Mouse (Mus musculus): Measurements from ENCODE around the gene Zc2hc1b. TPM values are rescaled to one million over a fixed set of nuclear protein-coding genes. Genes with fewer than 3 reads are reported as not detected.
"Not testable (repeated sequence)": the region's sequence is repeated elsewhere in the genome, so short reads cannot be mapped to it uniquely, and the experiment has no call there.

The Zc2hc1b gene
- polyA plus RNA-seq, 1 experiment, result not detected

DNA sequence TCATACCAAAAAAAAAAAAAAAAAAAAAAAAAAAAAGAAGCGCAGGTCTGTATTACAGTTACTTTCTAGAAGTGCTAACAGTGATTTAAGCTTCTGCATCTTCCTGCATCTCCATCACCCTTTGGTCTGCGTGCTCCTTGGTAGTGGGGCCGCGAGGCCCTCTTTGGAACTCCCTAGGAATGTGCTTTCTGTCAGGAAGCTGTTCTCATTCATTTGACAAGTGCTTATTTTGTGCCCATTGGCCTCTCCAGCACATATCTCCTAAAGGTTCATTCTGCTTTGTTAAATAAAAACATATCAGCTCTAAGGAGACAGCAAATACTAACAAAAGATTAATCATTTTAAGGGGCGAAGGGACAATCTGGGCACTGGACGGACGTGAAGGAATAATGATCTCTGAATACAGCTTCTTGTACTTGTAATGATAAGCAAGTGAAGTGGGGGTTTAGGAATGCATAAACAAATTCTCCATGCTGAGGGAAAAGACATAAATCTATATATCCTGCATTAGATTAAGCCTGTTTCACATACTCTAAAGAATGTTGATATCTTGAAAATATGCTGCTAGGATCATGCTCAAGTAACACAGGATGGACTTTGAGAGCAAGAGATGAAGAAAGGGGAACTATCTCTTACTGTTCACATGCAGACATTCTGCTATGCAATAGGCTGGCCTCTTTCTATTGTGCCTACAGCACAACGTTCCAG lies 32.3 kb upstream of the Zc2hc1b start:
- 80% methylated on average over 8 of the region's 8 CpGs for WGBS

DNA sequence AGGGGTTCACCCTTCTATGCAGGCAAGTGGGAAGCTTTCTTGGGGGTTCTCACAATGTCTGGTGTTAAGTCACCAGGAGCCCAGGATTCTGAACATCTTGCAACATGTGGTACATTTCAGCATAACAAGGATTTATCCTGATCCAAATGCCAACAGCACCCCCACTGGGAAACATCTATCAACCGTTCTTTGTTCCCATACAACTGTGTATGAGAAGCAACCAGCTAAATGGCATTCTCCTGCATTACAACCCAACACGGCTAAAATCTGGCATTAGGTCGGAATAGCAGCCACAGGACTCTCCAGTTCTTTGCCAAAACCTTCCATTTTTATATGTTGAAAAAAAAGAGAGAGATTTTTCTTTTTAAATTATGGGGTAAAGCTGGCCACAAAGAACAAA lies 31.7 kb upstream of the Zc2hc1b start:
- H3K4me1 ChIP-seq (ENCODE audit: control insufficient read depth, insufficient read depth, low read length), result no peaks in the 10 kb centered on the region
- no peak for DNase-seq
- H3K27ac ChIP-seq (ENCODE audit: insufficient read depth, low read depth, low read length), result no peak overlapping the region
- no peak for TF ChIP-seq POLR2A (IDR thresholded peaks at IDR 0.05; ENCODE audit: low read depth, low read length)
- TF ChIP-seq CTCF (conservative IDR thresholded peaks at IDR 0.05; ENCODE audit: insufficient read depth, insufficient read length, low read depth, low read length), result no peak
- 83% methylated on average over 3 of the region's 3 CpGs for WGBS
- no peak overlapping the region for H3K4me3 ChIP-seq (ENCODE audit: insufficient read depth, low read depth, low read length)
- H3K27me3 ChIP-seq (replicated peaks; ENCODE audit: control insufficient read depth, insufficient read depth, low read length), result no peaks in the 10 kb centered on the region
- H3K36me3 ChIP-seq (ENCODE audit: control insufficient read depth, insufficient read depth, low read length), result no peaks in the 10 kb centered on the region

More for the DNA sequence above, 32.3 kb upstream of the Zc2hc1b start:
- Histone ChIP-seq H3K36me3 (ENCODE audit: control insufficient read depth, insufficient read depth, low read length) (no peaks in the 10 kb centered on the region), H3K4me3 (ENCODE audit: insufficient read depth, low read depth, low read length) (no peak overlapping the region), H3K27ac (ENCODE audit: insufficient read depth, low read depth, low read length) (no peak overlapping the region), H3K27me3 (replicated peaks; ENCODE audit: control insufficient read depth, insufficient read depth, low read length) (no peaks in the 10 kb centered on the region), H3K4me1 (ENCODE audit: control insufficient read depth, insufficient read depth, low read length) (no peaks in the 10 kb centered on the region)
- DNase-seq, result no peak
- no peak for TF ChIP-seq CTCF (conservative IDR thresholded peaks at IDR 0.05; ENCODE audit: insufficient read depth, insufficient read length, low read depth, low read length)
- TF ChIP-seq POLR2A (IDR thresholded peaks at IDR 0.05; ENCODE audit: low read depth, low read length), result no peak

DNA sequence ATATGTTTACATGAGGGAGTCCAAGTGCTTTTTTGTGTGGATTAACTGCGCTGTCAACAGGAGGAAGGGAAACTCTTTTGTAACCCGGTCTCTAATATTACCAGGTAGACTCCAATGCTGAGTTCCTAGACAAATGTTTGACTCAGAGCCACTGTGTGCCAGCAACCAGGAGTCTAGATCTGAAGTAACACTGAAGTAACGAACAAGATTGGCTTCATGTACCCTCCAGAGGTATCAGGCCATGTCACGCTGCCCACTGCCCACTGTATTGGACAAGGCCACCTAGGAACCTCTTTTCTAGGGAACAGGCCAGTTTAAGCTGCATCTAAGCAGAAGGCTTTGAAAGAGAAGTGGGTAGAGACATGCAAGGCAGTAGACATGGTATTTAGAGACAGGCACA lies 31.2 kb upstream of the Zc2hc1b start:
- no peak overlapping the region for H3K4me3 ChIP-seq (ENCODE audit: insufficient read depth, low read depth, low read length)
- no peak for DNase-seq
- no peaks in the 10 kb centered on the region for H3K27me3 ChIP-seq (replicated peaks; ENCODE audit: control insufficient read depth, insufficient read depth, low read length)
- no peaks in the 10 kb centered on the region for H3K36me3 ChIP-seq (ENCODE audit: control insufficient read depth, insufficient read depth, low read length)
- WGBS, result 96% methylated on average over 4 of the region's 4 CpGs
- no peak for TF ChIP-seq CTCF (conservative IDR thresholded peaks at IDR 0.05; ENCODE audit: insufficient read depth, insufficient read length, low read depth, low read length)
- TF ChIP-seq POLR2A (IDR thresholded peaks at IDR 0.05; ENCODE audit: low read depth, low read length), result no peak
- H3K4me1 ChIP-seq (ENCODE audit: control insufficient read depth, insufficient read depth, low read length), result no peaks in the 10 kb centered on the region
- no peak overlapping the region for H3K27ac ChIP-seq (ENCODE audit: insufficient read depth, low read depth, low read length)

DNA sequence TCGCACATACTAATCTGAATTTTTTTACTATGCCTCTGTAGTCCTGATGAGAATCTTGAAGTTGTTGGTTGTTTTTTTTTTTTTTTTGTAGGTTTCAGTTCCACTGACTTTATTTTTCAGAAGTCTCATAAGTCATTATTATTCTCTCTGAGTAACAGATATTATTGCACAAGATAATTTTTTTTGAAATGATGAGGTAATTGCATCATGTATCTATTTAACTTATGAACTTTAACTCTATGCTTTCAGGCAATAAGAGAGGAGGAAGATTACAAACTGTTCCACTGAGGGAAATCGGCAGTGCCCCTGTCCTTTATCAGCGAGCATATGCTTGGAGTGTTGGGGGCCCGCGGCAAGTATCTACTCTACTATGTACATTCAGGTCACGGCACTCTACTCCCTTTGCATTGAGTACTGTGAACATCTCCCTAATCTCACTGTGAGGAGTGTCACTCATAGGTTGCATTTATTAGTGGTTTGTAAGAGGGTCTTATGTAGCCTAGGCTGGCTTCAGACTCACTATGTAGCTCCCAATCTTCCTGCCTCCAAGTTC lies 24.0 kb upstream of the Zc2hc1b start:
- no peak for DNase-seq
- 97% methylated on average over 6 of the region's 6 CpGs for WGBS

DNA sequence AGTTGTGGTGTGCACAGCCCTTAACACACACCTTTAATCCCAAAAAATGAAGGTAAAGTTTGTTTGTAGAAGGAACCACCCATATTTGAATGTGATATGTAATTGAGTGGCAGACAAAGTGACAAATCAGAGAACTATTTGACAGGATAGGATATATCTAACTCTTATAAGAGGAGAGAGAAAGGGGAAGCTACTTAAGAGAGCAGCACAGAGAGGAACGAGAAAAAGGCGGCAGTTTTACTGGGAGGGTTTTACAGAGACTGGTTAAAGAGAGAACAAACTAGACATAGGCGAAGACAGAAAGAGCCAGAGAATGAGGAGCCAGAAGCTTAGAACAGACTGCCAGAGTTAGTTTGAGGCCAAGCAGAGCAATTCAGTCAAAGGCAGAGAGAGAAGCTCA lies 23.0 kb upstream of the Zc2hc1b start:
- Histone ChIP-seq H3K27me3 (replicated peaks; ENCODE audit: control insufficient read depth, insufficient read depth, low read length) (no peaks in the 10 kb centered on the region), H3K4me3 (ENCODE audit: insufficient read depth, low read depth, low read length) (no peak overlapping the region), H3K36me3 (ENCODE audit: control insufficient read depth, insufficient read depth, low read length) (no peaks in the 10 kb centered on the region), H3K27ac (ENCODE audit: insufficient read depth, low read depth, low read length) (no peak overlapping the region), H3K4me1 (ENCODE audit: control insufficient read depth, insufficient read depth, low read length) (no peaks in the 10 kb centered on the region)
- no peak for TF ChIP-seq CTCF (conservative IDR thresholded peaks at IDR 0.05; ENCODE audit: insufficient read depth, insufficient read length, low read depth, low read length)
- TF ChIP-seq POLR2A (IDR thresholded peaks at IDR 0.05; ENCODE audit: low read depth, low read length), result no peak
- 93% methylated on average over 3 of the region's 3 CpGs for WGBS
- no peak for DNase-seq

More for the DNA sequence above, 24.0 kb upstream of the Zc2hc1b start:
- no peak for TF ChIP-seq CTCF (conservative IDR thresholded peaks at IDR 0.05; ENCODE audit: insufficient read depth, insufficient read length, low read depth, low read length)
- TF ChIP-seq POLR2A (IDR thresholded peaks at IDR 0.05; ENCODE audit: low read depth, low read length), result no peak
- Histone ChIP-seq H3K27me3 (replicated peaks; ENCODE audit: control insufficient read depth, insufficient read depth, low read length) (no peaks in the 10 kb centered on the region), H3K27ac (ENCODE audit: insufficient read depth, low read depth, low read length) (no peak overlapping the region), H3K36me3 (ENCODE audit: control insufficient read depth, insufficient read depth, low read length) (no peaks in the 10 kb centered on the region), H3K4me3 (ENCODE audit: insufficient read depth, low read depth, low read length) (no peak overlapping the region), H3K4me1 (ENCODE audit: control insufficient read depth, insufficient read depth, low read length) (no peaks in the 10 kb centered on the region)

DNA sequence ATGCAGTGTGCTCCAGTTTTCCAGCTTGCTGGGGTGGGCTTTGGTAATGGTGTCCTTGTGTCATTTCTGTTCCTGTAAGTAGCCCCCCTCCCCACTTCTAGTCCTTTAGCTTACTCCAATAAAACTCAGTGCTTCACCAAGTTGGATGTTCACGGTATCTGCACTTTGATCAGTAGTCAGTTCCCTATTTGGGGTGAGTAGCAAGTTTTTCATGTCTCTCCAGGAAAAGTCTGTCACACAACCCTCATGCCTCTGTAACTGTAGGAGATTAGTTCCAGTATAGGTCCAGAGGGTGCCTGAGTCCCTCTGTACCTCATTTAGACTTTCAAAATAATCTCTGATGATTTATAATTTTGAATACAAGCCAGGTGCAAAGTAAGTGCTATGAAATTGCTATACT lies 21.4 kb upstream of the Zc2hc1b start:
- no peak for DNase-seq
- H3K36me3 ChIP-seq (ENCODE audit: control insufficient read depth, insufficient read depth, low read length), result no peaks in the 10 kb centered on the region
- H3K27ac ChIP-seq (ENCODE audit: insufficient read depth, low read depth, low read length), result no peak overlapping the region
- H3K4me3 ChIP-seq (ENCODE audit: insufficient read depth, low read depth, low read length), result no peak overlapping the region
- no peaks in the 10 kb centered on the region for H3K4me1 ChIP-seq (ENCODE audit: control insufficient read depth, insufficient read depth, low read length)
- TF ChIP-seq POLR2A (IDR thresholded peaks at IDR 0.05; ENCODE audit: low read depth, low read length) (no peak), CTCF (conservative IDR thresholded peaks at IDR 0.05; ENCODE audit: insufficient read depth, insufficient read length, low read depth, low read length) (no peak)
- H3K27me3 ChIP-seq (replicated peaks; ENCODE audit: control insufficient read depth, insufficient read depth, low read length), result no peaks in the 10 kb centered on the region
- 89% methylated on average over 1 of the region's 1 CpGs for WGBS

DNA sequence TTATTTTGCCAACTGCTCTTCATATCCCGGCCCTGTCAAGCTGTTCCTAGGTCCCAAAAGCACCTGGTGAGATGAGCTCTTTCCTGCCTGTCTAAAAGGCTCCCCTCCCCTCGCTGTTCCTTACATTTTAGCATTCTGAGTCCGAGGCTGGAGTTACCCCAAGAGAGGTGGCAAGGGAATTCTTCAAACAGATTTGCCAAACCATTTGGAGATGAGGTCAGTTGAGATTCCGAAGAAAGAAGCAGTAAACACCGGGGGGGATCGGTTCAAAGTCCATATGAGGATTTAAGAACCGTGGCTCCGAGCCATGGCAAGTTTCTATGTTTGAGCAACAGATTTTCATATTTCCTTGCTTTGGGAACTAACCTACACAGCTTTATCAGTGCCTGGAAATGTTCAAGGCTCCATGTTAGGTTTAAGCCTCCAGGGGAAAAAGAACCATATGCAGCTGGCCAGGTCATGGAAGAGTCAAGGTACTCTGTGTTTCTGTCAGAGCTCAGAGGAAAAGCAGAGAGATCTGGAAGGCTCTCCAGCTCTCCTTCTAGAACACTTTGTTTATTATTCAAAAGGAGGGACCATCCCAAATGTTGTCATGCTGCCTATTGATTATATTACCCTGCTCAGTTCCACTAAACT lies 19.2 kb upstream of the Zc2hc1b start:
- peaks cover 2% of the 10 kb centered on the region; the same call in 1 of the 2 replicates for H3K4me1 ChIP-seq (ENCODE audit: control insufficient read depth, insufficient read depth, low read length)
- 60% methylated on average over 8 of the region's 8 CpGs for WGBS
- H3K36me3 ChIP-seq (ENCODE audit: control insufficient read depth, insufficient read depth, low read length), result no peaks in the 10 kb centered on the region
- H3K27me3 ChIP-seq (replicated peaks; ENCODE audit: control insufficient read depth, insufficient read depth, low read length), result no peaks in the 10 kb centered on the region
- TF ChIP-seq CTCF (conservative IDR thresholded peaks at IDR 0.05; ENCODE audit: insufficient read depth, insufficient read length, low read depth, low read length) (no peak), POLR2A (IDR thresholded peaks at IDR 0.05; ENCODE audit: low read depth, low read length) (no peak)
- H3K4me3 ChIP-seq (ENCODE audit: insufficient read depth, low read depth, low read length), result no peak overlapping the region
- DNase-seq, result no peak
- no peak overlapping the region for H3K27ac ChIP-seq (ENCODE audit: insufficient read depth, low read depth, low read length)

DNA sequence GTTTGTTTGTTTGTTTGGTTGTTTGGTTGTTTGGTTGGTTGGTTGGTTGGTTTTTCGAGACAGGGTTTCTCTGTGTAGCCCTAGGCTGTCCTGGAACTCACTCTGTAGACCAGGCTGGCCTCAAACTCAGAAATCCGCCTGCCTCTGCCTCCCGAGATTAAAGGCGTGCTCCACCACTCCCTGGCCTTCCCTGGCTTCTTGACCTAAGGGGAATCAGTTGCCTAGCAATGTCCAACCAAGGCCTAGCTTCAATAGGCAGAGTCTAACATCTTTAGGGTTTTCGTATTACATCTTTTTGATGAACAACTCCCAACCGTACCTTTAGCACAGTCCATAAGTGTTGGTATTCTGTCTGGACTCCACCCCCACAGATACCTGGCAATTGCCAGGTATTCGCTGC lies 15.7 kb upstream of the Zc2hc1b start:
- H3K27me3 ChIP-seq (replicated peaks; ENCODE audit: control insufficient read depth, insufficient read depth, low read length); H3K27ac ChIP-seq (ENCODE audit: insufficient read depth, low read depth, low read length); DNase-seq; H3K4me3 ChIP-seq (ENCODE audit: insufficient read depth, low read depth, low read length); H3K4me1 ChIP-seq (ENCODE audit: control insufficient read depth, insufficient read depth, low read length); H3K36me3 ChIP-seq (ENCODE audit: control insufficient read depth, insufficient read depth, low read length): not testable (repeated sequence)
- 86% methylated on average over 7 of the region's 7 CpGs for WGBS
